Mouse (Mus musculus) layer of hippocampus, adult 8-10 months (tissue): ENCODE measurements around the gene Sult1a1. TPM values are rescaled to one million over a fixed set of nuclear protein-coding genes. Genes with fewer than 3 reads are reported as not detected.
"Not testable (repeated sequence)": the region's sequence is repeated elsewhere in the genome, so short reads cannot be mapped to it uniquely, and the experiment has no call there.

Experiments
- DNase-seq, 2 experiments: peaks; one replicate each; pipeline ENCODE4 v3.0.0; 2022; ENCODE audit warnings: low spot score in 2 of 2
- total RNA-seq, 4 experiments: library from RNA; stranded (reverse); gene quantifications; 2 replicates each; pipeline ENCODE4 v1.2.4; 2022

The Sult1a1 gene
- total RNA-seq, 4 experiments from 2014 or later: 6.6 to 13.0 (median 8.6) TPM

DNA sequence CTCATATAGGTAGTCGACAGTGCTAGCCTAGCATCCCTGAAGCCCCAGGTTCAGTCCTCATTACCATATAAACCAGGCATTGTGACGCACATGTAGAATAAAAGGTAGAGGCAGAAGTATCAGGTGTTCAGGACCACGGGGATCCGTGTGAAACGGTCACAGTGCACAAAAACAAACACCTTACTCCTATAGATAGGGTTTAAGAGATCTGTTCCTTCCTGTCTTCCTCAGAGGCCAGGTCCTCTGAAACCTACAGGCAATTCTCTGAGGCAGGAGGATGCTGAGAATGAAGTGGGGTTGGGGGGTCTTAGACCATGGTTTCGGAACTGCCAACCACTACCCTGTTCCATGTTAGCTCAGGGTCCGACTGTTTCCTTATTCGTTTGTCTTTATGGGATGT lies 21.6 kb upstream of the Sult1a1 start:
- DNase-seq: no peak

DNA sequence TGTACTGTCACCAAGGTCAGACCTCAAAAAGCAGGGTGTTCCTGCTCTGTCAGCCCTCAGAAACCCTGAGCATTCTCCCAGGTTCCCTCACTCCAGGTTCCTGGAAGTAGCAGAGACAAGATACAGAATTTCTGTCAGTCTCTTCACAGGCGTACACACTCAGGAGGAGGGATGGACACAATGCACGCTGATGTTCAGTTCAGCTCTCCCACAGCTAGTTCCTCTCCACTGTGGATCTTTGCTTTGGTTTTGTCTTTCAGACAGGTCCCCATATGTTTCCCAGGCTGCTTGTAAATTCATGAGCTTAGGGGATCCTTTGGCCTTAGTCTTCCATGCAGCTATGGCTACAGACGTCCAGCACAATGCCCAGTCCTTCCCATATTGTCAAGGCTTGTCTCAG lies 20.7 kb upstream of the Sult1a1 start:
- no peak for DNase-seq

- no peak for DNase-seq
Measured at GRCm38 (mm10) chr7:126696303-126696702, 20.1 kb upstream of the Sult1a1 start.

DNA sequence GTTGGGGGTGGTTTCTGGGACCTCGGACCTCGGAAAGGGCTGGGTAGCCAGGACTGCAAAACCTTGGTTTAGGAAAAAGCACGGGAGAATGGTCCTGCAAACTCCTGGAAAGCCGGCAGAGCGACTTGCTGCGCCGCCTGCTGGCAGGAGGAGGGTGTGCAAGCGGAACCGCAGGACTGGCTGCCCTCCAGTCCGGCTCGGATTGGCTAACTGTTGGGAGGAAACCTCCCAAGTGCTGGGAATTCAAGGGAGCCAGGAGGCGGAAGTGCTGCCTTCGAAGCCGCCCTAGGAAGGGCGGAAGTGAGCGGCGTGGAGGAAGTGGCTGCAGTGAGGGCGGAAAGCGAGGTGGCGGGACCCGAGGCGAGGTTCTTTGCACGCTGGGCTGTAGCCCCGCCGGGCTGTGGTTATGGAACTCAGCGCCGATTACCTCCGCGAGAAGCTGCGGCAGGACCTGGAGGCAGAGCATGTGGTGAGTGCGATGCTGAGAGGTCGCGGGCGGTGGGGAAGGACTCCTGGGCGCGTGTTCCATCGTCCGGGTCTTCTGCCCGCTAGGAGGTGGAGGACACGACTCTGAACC lies 19.5 kb upstream of the Sult1a1 start, which contains the start of gene Slx1b:
Gene Slx1b (minus strand): TSS at position 154 of the 577 bp plus-strand sequence.
- DNase-seq: peak; percentile 94 to 95

DNA sequence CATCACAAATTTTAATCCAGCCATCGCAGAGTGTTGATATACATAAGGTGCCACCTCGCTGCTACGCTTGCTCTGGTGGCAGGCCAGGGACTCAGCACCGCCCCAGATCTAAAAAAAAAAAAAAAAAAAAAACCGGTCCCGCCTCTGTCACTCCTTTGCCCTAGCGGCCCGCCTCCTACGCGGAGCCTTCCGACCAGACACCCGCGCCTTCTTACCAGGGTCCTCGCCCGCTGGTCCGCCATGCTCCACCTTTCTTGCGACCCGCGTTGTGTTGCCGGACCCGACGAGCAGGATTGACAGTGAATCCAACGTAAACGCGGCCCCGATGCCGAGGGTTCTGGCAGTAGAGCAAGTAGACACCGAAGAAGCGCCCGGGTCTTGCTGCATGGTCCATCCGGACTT lies 19.0 kb upstream of the Sult1a1 start, which contains the start of gene Bola2:
Gene Bola2 (plus strand): TSS at position 192 of the 402 bp plus-strand sequence.
- DNase-seq: no peak

DNA sequence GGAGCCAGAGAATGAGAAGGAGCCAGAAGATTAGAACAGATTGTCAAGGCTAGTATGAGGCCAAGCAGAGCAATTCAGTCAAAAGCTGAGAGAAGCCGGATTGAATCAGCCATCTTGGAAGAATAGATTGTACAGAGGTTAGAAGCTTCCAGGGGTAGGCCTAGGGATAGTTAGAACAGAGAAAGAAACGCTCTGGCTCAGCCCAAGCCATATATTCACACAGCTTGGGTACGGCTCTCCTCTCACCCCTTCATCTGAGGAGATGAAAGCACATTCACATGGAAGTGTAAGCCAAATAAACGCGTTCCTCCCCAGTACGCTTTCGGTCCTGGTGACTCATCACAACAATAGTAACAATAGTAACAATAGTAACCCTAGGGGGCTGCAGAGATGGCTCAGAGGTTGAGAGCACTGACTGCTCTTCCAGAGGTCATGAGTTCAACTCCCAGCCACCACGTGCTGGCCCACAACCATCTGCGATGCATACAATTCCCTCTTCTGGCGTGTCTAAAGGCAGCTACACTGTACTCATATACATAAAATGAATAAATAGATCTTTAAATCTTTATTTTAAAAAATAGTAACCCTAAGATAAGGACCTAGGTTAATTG lies 18.3 kb upstream of the Sult1a1 start:
- no peak for DNase-seq

- no peak for DNase-seq
Measured at GRCm38 (mm10) chr7:126693781-126694180, 17.5 kb upstream of the Sult1a1 start.

DNA sequence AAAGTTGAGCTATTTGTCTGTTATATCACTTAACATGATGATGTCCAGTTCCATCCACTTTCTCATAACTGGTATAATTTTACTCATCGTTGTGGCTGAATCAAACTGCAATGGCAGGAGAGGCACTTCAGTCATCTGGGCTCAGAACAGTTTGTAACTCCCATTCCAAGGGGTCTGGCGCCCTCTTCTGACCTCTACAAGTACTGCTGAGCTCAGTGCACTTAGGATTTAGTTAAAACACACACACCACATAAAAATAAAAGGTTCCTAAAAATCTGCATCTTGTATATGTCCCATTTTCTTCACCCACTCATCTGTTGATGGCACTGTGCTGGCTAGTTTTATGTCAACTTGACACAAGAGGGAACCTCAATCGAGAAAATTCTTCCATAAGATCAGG lies 17.0 kb upstream of the Sult1a1 start:
- peak; percentile 64 to 85 for DNase-seq

DNA sequence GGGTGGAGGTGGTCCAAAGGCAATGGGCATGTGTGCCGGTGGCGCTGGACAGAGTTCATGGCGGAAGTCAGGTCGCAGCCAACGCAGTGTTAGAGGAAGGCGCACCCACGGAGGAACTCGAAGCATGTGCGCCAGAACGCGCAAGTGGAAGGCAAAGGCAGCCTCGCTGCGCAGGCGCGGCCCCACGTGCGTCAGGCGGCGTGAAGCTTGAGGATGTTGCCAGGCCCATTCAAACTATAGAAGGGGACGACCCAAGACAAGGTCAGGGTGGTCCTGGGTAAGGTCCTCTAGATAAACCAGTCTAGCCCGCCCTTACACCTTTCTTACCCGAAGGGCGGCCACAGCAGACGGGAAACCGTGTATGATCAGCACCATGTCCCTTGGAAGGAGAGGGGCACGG lies 16.2 kb upstream of the Sult1a1 start:
- DNase-seq: no peak

DNA sequence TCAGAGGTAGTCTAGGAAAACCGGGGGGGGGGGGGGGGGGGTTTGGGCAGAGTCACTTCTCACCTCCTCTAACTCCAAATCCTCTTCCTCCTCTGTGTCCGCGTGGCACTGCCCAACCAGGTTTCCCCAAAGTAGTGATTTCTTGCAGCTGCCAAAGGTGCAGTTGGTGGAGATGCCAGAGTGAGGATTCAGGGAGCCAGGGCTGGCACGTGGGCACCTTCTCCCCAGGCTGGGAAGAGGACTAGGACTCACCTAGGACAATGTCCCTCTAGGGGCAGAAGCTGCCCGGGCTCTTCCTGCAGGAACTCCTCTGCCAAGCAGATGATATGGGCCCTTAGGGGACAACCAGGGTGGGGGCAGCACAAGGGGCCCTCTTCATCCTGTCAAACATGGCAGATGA lies 15.4 kb upstream of the Sult1a1 start:
- DNase-seq: no peak

DNA sequence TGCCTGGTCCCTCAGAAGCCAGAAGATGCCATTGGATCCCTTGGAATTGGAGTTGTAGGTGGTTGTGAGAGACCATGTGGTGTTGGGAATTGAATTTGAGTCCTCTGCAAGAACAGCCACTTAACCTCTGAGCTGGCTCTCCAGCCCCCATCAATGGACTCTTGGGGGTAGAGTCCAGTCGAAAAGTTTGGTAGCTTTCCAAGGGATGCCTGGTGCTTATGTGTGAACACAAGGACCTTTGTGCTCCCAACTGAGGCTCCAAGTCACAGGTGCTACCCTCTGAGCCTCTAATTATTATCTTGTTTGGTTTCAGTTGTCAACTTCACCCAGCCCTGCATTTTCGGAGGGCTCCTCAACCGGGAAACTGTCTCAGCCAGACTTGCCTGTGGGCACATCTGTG lies 14.5 kb upstream of the Sult1a1 start:
- no peak for DNase-seq

DNA sequence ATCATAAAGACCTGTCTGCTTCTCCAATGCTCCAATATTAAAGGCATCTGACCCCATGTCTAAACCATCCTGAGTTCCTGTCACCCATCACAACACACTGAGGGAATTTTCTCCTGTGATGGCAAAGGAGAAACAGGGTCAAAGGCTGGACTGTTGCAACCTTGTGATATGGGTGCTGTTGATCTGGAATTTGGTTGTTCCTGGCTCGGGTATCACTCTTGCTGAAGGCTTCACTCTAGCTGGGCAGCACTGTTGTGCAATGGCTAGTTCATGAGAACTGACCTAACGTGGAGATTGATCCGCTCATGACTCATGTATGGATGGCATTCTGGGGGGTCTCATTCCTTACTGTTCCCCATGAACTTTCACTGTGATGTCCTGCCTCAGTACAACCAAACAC lies 12.8 kb upstream of the Sult1a1 start:
- no peak for DNase-seq

DNA sequence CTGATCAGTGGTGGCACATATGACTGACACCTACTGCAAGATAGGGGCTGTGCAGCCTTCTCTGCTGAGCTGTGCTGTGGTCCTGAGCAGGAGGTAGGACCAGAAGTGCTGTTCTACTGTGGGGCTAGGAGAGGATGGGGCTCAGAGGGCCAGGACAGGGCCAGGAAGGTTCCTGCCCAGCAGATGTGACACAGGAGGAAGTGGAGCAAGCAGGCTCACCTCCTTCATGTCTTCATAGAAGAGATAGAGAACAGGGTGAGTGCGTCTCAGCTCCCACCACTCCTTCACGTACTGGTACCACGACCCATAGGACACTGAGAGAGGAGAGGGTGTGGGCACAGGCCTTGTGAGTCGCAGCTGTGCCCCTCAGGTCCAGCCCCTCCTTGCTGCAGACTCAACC lies 11.9 kb upstream of the Sult1a1 start:
- DNase-seq: not testable (repeated sequence)

DNA sequence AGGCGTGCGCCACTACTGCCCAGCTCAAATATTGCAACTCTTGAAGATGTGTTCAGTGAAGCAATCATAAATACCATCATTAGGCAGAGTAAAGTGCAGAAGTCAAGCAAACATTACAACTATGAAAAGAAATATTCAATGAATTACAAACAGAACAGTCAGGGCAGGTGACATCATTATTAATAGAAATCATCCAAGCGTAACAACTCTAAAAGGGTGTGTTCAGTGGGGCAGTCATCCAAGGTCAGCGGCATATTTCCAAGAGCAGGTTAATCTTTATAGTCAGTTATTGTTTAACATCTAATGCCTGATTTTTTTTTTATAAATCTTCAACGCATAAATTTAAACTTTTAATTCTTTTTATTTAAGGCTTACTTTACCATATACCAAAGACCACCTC lies 5.0 kb upstream of the Sult1a1 start:
- no peak for DNase-seq

GRCm38 (mm10) chr7:126679683-126680082 lies 3.5 kb upstream of the Sult1a1 start:
- no peak for DNase-seq

- DNase-seq: no peak
Measured at GRCm38 (mm10) chr7:126678545-126679341, 2.5 kb upstream of the Sult1a1 start.

- DNase-seq: no peak
Measured at GRCm38 (mm10) chr7:126676631-126677220, 494 bp upstream of the Sult1a1 start.

DNA sequence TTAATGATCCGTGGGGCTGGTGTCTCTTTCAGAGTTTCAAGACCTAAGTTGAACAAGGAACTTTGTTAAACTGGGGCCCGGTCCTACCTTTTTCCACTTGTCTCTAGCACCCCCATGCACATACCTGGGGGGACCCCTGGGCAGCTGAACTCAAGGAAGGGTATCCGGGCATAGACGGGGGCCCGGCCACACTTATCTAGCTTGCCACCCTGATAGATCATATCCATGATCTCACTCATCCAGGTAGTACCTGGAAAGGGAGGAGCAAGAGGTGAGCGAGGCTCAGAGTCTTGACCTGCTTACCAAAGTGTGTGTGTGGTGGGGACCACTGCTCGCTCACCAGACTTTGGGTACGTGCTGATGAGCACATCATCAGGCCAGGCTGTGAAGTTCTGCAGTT lies 1.1 kb downstream of the Sult1a1 start:
- DNase-seq: no peak

- no peak for DNase-seq
Measured at GRCm38 (mm10) chr7:126672111-126672510, 4.1 kb downstream of the Sult1a1 start.

DNA sequence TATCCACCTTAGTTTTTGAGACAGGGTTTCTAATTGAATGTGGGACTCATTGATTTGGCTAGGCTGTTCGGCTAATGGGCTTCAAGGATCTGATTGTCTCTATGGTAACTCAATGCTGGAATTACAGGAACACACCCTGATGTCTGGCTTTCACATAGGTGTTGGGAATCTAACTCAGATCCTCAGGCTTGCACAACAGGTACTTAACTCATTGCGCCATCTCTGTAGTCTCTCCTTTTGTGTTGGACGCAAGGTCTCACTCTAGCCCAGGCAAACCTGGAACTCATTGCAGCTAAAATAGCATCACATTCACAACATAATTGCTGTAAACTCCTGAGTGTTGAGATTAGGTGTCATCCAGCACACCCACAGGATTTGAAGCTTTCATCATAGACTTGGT lies 6.1 kb downstream of the Sult1a1 start:
- no peak for DNase-seq

DNA sequence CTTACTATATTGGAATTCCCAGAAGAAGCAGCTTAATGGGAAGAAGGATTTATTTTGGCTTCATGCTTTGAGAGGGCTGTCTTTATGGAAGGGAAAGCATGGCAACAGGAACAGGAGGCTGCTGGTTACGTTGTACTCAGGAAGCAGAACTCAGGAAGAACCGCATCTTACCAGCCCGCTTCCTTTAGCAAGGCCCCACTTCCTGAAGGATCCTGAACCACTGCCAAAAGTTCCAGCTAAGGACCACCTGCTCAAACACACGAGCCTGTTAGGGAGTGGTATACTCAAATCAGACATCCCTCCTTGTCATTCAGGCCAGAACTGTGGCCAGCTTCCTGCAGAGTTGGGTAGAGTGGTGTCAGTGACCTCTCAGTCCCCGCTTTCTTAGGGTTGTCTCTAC lies 7.8 kb downstream of the Sult1a1 start:
- no peak for DNase-seq

DNA sequence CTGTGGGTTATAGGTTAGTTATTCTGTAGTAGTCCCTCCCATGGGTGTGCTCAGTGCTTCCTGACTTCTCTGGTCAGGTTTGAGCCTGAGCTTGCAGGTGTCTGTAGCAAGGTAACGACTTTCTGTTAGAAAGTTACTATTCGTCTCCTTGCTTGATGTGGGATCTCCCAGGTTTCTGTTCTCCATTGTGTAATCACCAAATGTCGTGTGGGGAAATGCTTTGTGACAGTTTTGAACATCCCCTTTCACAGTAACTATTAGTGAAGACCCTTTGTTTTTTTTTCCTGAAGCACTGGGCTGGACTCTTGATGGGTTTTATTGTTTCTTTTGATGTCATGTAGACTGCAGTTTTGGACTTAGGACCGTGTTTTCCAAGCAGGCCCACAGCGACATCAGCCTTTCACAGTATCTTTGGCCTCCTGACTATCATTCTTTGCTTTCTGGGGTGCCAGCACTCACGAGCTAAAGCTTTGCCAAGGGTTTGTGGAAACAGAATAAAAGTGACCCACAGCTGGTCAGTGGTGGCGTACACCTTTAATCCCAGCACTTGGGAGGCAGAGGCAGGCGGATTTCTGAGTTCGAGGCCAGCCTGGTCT lies 8.6 kb downstream of the Sult1a1 start:
- no peak for DNase-seq
